Comparison of ENCODE assay signal across 32 mouse cellular contexts in genomic region chr2:144783190-144783589, GRCm38 (mm10). TPM values are rescaled to one million over a fixed set of nuclear protein-coding genes. Genes with fewer than 3 reads are reported as not detected.
DNase-seq lines count a peak whose midpoint lies in the region; ATAC-seq and TF ChIP-seq lines count a peak whose summit lies in the region.
"Had no signal": no experiment of that assay in that cellular context is flagged by ENCODE, and none has a peak within 500 bp of the region (broad histone marks: within the 10 kb centered on the region; RNA-seq: fewer than 3 reads in every experiment).

No protein-coding gene starts in this region.

- no peaks in the 10 kb centered on the region for H3K9me3 ChIP-seq in lung, postnatal 0 days (ENCODE audit: low read length)
- H3K9me3 ChIP-seq: embryonic facial prominence, embryonic 10.5 days; embryonic facial prominence, embryonic 13.5 days; forebrain, embryonic 12.5 days; forebrain, embryonic 15.5 days; G1E; heart, embryonic 13.5 days had no signal

- H3K27ac ChIP-seq in lung, postnatal 0 days (ENCODE audit: low read length), result no peak overlapping the region
- H3K27ac ChIP-seq: embryonic facial prominence, embryonic 10.5 days; embryonic facial prominence, embryonic 13.5 days; forebrain, embryonic 12.5 days; forebrain, embryonic 15.5 days; heart, embryonic 13.5 days; hindbrain, embryonic 14.5 days; hindbrain, postnatal 0 days had no signal

- TF ChIP-seq EP300 in lung, postnatal 0 days (IDR thresholded peaks at IDR 0.05), result no peak

- 57% methylated on average over 1 of the region's 1 CpGs for WGBS in lung, postnatal 0 days

- no peaks in the 10 kb centered on the region for H3K36me3 ChIP-seq in lung, postnatal 0 days (ENCODE audit: insufficient read depth, low read length)
- H3K36me3 ChIP-seq: embryonic facial prominence, embryonic 10.5 days; embryonic facial prominence, embryonic 13.5 days; forebrain, embryonic 12.5 days; forebrain, embryonic 15.5 days; G1E; heart, embryonic 13.5 days had no signal

- H3K4me1 ChIP-seq in lung, postnatal 0 days (ENCODE audit: insufficient read depth, low read depth, low read length), result no peaks in the 10 kb centered on the region
- H3K4me1 ChIP-seq: embryonic facial prominence, embryonic 10.5 days; embryonic facial prominence, embryonic 13.5 days; forebrain, embryonic 12.5 days; forebrain, embryonic 15.5 days had no signal

- DNase-seq in heart, adult 11 months, result peak; percentile 46
- no peak for DNase-seq in heart, adult 8-10 months (ENCODE audit: low spot score)
- DNase-seq in left cerebral cortex, postnatal 4 days, result peak; percentile 3
- no peak for DNase-seq in left cerebral cortex, postnatal 14 days (ENCODE audit: low spot score in 2 of 2)
- DNase-seq in lung, postnatal 0 days (ENCODE audit: low spot score), result peak; percentile 17
- no peak for DNase-seq in lung, postnatal 36 days
- DNase-seq: adrenal gland, postnatal 10 days; adrenal gland, postnatal 36 days; B cell, adult 2 months; cerebellum, adult 18-20 months; cerebellum, adult 9-11 months; cerebellum, postnatal 36 days; embryo, embryonic 11 days; gastrocnemius, postnatal 25 days; heart, postnatal 14 days; heart, postnatal 4 days had no signal

- no peak overlapping the region for H3K4me3 ChIP-seq in lung, postnatal 0 days (ENCODE audit: low read depth, low read length)
- H3K4me3 ChIP-seq: embryonic facial prominence, embryonic 10.5 days; embryonic facial prominence, embryonic 13.5 days; erythroblast, embryonic 14.5 days; forebrain, embryonic 12.5 days; forebrain, embryonic 15.5 days; heart, embryonic 13.5 days had no signal

- peak; percentile 35; the same call in 1 of the 2 replicates for ATAC-seq in lung, postnatal 0 days
- ATAC-seq: forebrain, embryonic 15.5 days; hindbrain, postnatal 0 days; Patski had no signal

- H3K27me3 ChIP-seq in lung, postnatal 0 days (replicated peaks; ENCODE audit: insufficient read depth, low read length), result no peaks in the 10 kb centered on the region
- H3K27me3 ChIP-seq: CH12.LX; embryonic facial prominence, embryonic 13.5 days; forebrain, embryonic 12.5 days; forebrain, embryonic 15.5 days; heart, embryonic 13.5 days; Patski had no signal

- H3K4me2 ChIP-seq in lung, postnatal 0 days (replicated peaks; ENCODE audit: low read depth, low read length), result no peak overlapping the region
- H3K4me2 ChIP-seq: embryonic facial prominence, embryonic 13.5 days; forebrain, embryonic 12.5 days; forebrain, embryonic 15.5 days; heart, embryonic 13.5 days; hindbrain, embryonic 14.5 days had no signal

- no peak overlapping the region for H3K9ac ChIP-seq in lung, postnatal 0 days (replicated peaks; ENCODE audit: low read depth)
- H3K9ac ChIP-seq: embryonic facial prominence, embryonic 13.5 days; forebrain, embryonic 12.5 days; forebrain, embryonic 15.5 days; heart, embryonic 13.5 days; hindbrain, embryonic 14.5 days had no signal

- no peak for TF ChIP-seq CTCF in lung, postnatal 0 days (IDR thresholded peaks at IDR 0.05)

- intact Hi-C loops in left cerebral cortex, postnatal 4 days (cut with DNase I), result no loop called here
- intact Hi-C loops in left cerebral cortex, postnatal 14 days (cut with DNase I), result no loop called here

RNA-seq across cellular contexts. Expression of gene Scp2d1, which starts 40.3 kb away (rescaled TPM):
- total RNA-seq in heart, adult 8-10 months (2022), result not detected
- total RNA-seq in left cerebral cortex, postnatal 4 days (2021), result not detected
- total RNA-seq in left cerebral cortex, postnatal 14 days (2021), result not detected
- polyA plus RNA-seq in lung, postnatal 0 days (2015; fragmentation: Nextera tagmentation; extraction: Ambion mirVana), result not detected in 2 replicates
- total RNA-seq: adrenal gland, adult 18-20 months; adrenal gland, postnatal 10 days; adrenal gland, postnatal 36 days; CH12.LX; G1E; gastrocnemius, adult 8-10 months; gastrocnemius, postnatal 25 days; heart, postnatal 14 days; heart, postnatal 4 days; hindbrain, postnatal 0 days had no signal
- polyA plus RNA-seq: cortical plate, adult 2 months; embryonic facial prominence, embryonic 10.5 days; embryonic facial prominence, embryonic 13.5 days; erythroblast, embryonic 14.5 days; forebrain, embryonic 12.5 days; forebrain, embryonic 15.5 days; G1E; heart, embryonic 13.5 days; heart, embryonic 16.5 days; hindbrain, embryonic 11.5 days; hindbrain, embryonic 14.5 days; hindbrain, postnatal 0 days; Patski had no signal

Comparison
In these comparisons a context has a peak if more than half of its experiments do, and no peak if none do; other contexts are left out.
1. DNase-seq: peak in heart, adult 11 months (single experiment), left cerebral cortex, postnatal 4 days (single experiment) and lung, postnatal 0 days (single experiment); none in heart, adult 8-10 months (single experiment), left cerebral cortex, postnatal 14 days (0 of 2) and lung, postnatal 36 days (single experiment).